Mouse (Mus musculus) heart, postnatal 36 days (tissue): ENCODE results near the gene Tradd. TPM values are rescaled to one million over a fixed set of nuclear protein-coding genes. Genes with fewer than 3 reads are reported as not detected.
A peak's percentile ranks its signal among the peaks of the same experiment; 100 is the strongest.

Source experiments
- DNase-seq, 2 experiments: peaks; one replicate each; pipeline ENCODE4 v3.0.0; 2021 to 2022
- intact Hi-C: fragments of 180-260 bp; cut with DNase I; formaldehyde crosslinking; loops from one replicate; pipeline ENCODE4 v1.15.1; 2025
- total RNA-seq, 2 experiments: library from RNA; stranded (reverse); gene quantifications; 2 replicates each; pipeline ENCODE4 v1.2.3; 2021

Tradd gene
- total RNA-seq, 2 experiments from 2014 or later: 4.9 to 5.8 TPM

DNA sequence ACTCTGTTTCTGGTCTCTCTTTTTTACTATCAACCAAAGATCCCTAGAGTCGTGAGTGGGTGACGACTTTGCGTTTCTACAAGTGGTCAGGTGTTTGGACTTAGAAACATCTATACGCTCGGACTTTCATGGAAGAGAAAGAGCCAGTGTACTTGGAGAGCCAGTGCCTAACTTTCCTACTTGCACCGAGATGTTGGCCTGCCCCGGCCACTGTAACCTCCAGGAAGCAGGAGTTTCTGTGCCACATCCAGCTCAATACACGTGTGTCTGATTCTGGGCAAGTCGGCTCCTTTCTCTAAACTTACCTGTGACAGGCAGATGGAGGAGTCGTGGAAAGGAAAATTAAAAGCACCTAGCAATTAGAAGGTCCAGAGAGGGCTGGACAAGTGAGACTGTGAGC lies 11.4 kb upstream of the Tradd start, which contains the start of gene Nol3:
Gene Nol3, plus strand, starts transcription at position 301 of the 400 bp plus-strand sequence.
- intact Hi-C loops: loop anchor here (10.0 kb wide), 1 partner anchor 621 kb away; no protein-coding TSS in a partner anchor
- DNase-seq: no peak

GRCm38 (mm10) chr8:105275387-105275786 lies 11.0 kb upstream of the Tradd start:
- no peak for DNase-seq
- intact Hi-C loops: loop anchor here (10.0 kb wide), 1 partner anchor 621 kb away; no protein-coding TSS in a partner anchor

DNA sequence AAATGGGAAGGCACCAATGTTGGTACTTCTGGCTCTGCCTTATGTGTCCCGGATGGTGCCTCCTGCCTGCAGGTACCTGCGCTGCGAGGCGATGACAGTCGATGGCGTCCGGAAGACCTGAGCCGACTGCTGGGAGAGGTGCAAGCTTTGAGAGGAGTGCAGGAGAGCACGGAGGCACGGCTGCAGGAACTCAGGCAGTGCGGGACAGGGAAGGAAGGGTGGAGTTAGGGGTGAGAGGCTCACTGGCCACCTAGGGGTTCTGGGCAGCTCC lies 6.4 kb upstream of the Tradd start:
- DNase-seq: no peak
- intact Hi-C loops: loop anchor here (10.0 kb wide), 1 partner anchor 616 kb away; no protein-coding TSS in a partner anchor

- intact Hi-C loops: loop anchor here (10.0 kb wide), 1 partner anchor 616 kb away; no protein-coding TSS in a partner anchor
- DNase-seq: no peak
These were observed 5.9 kb upstream of the Tradd start for GRCm38 (mm10) chr8:105270101-105270915.

DNA sequence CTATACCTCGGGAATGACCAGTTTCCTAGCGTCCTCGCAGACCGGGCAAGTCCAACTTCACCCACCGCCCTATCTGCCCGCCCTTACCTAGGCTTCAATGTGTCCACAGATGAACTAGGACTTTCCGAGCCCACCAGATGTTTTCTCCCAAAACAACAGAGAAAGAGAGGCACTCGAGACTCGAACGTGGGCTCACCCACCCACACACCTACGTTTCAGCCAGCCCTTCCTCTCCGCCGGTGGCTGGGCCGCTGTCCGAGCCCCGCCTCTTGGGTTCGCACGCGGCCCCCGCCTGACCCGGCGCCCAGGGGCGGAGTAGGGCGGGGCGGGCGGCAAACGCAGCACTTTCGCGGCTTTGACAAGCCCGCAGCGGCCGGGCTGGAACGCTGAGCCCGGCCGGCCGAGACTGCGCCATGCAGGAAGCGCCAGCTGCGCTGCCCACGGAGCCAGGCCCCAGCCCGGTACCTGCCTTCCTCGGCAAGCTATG lies 5.1 kb upstream of the Tradd start, which contains the start of gene Hsf4:
Gene Hsf4, plus strand, starts transcription at position 341 of the 487 bp plus-strand sequence.
- intact Hi-C loops: no loop called here
- peak; percentile 72 to 73 for DNase-seq

DNA sequence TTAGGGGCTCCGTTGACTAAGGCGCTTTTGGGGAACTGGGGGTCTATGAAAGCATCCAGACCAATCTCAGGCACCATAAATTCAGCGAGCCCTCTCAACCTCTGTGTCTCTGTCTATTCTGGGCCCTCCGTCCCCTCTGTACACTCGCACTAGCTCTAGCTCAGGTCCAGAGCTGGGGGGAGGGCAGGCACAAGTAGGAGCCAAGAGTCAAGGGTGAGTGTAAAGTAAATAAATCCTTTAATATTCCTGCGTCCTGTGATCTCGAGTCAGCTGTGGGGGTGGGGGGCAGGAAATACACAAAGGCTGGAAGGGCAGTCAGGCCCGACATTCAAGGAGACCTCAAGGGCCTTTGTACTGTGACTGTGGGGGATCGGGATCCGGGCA lies 4.7 kb upstream of the Tradd start:
- no peak for DNase-seq
- intact Hi-C loops: no loop called here

DNA sequence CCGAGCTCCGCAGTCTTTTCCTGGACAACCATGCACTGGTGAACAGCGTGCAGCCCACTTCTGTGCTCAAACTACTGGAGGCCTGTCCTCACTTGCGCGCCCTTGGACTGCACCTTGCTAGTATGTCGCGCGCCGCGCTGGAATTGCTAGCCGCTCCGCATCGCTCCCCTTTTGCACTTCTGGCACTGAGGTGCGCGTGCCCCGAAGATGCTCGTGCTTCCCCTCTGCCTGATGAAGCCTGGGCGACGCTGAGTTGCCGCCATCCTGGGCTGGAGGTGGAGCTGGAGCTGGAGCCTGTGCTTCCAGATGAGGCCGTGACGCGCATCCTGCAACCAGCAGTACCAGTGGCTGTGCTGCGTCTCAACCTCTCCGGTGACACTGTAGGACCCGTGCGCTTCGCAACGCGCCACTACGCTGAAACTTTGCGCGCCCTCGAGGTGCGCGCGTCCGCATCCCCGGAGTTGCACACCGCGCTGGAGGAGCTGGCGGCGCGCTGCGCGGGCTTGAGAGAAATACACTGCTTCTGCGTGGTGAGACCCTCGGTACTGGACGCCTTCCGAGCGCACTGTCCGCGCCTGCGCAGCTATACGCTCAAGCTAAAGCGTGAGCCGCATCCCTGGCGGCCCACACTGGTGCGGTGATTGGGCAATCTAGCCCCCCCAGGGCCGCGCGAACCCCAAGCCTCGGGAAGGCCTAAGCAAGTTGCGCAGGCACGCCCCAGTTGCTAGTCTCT lies 4.1 kb upstream of the Tradd start:
- intact Hi-C loops: no loop called here
- no peak for DNase-seq

DNA sequence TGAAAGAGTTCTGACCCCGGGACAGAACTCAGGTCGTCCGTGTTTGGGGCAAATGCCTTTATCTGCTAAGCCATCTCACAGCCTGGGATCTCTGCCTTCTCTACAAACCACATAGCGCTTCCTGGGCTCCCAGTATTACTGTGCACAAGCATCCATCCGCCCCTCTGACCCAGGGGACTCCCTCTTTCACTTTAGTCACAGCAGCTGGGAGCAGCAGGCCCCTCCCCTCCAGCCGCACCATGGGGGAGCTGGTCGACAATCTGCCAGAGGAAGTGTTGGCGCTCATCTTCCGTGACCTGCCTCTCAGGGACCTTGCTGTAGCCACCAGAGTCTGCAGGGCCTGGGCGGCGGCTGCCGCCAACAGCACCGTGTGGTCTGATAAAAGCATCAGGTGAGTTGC lies 2.4 kb upstream of the Tradd start:
- intact Hi-C loops: no loop called here

DNA sequence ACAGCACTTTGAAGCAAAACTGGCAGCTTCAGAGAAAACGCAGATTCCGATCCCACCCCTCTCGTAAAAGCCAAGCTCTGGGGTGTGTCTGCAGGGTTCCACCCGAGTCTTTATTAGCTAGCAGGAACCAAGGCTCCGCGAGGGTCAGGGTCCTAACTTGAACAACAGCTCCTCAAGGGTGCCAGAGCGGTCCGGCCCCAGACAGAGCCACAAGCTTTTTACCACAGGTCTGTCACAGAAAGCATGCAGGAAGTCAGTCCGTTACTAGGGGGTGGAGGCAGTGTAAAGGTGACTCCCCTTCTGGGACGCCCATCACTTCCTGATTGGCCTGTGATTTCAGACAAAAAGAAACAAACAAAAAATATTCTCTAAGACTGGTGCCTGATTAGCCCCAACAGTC lies 719 bp upstream of the Tradd start:
- intact Hi-C loops: loop anchor here (2.0 kb wide), 1 partner anchor 24 kb away; the partner anchor contains the start of gene 4931428F04Rik
- DNase-seq: no peak

More for the DNA sequence above, 2.4 kb upstream of the Tradd start:
- no peak for DNase-seq

GRCm38 (mm10) chr8:105263244-105263912 lies 1.0 kb downstream of the Tradd start:
- intact Hi-C loops: no loop called here

GRCm38 (mm10) chr8:105261326-105261980 lies 3.0 kb downstream of the Tradd start:
- no peak for DNase-seq
- intact Hi-C loops: no loop called here

More at GRCm38 (mm10) chr8:105263244-105263912, 1.0 kb downstream of the Tradd start:
- no peak for DNase-seq

GRCm38 (mm10) chr8:105260371-105261099 lies 3.9 kb downstream of the Tradd start:
- DNase-seq: no peak
- intact Hi-C loops: no loop called here

GRCm38 (mm10) chr8:105259721-105260320 lies 4.6 kb downstream of the Tradd start:
- intact Hi-C loops: loop anchor here (2.0 to 5.0 kb wide), 2 partner anchors 21 to 103 kb away; no protein-coding TSS in a partner anchor
- DNase-seq: peak; percentile 81 to 82

- no peak for DNase-seq
These were observed 5.3 kb downstream of the Tradd start for GRCm38 (mm10) chr8:105258911-105259720.

DNA sequence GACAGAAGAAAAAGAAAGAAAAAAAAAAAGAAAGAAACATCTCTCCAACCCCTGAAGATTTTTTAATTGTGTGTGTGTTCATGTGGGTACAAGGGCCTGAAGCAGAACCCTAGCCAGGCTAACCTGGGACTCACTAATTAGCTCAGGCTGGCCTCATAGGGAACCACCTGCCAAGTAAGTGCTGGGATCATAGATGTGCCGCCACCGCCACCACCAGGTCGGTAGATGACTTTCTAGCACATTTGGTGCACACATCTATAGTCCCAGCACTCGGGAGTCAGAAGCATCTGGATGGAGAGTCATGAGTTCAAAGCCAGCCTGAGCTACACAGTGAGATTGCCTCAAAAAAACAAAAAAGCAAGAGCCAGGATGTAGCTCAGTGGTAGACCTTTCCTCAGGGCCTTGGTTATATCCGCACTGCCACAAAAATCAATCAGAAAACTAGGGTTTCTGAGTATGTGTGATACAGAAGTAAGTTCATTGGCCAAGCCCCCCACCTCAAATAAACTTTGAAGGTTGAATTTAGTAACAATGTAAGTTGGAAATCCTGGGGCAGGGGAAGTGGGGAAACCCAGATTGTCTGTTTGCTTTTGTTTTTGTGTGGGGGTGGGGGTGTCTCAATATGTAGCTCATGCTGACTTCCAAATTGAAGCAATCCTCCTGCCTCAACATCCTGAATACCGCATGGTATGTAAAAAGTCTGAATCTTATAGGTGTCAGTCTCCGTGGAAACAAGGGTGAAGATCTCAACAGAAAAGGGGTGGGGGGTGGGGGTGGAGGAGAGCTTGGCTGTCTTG lies 6.9 kb downstream of the Tradd start:
- intact Hi-C loops: loop anchor here (2.0 to 5.0 kb wide), 2 partner anchors 23 to 100 kb away; no protein-coding TSS in a partner anchor
- no peak for DNase-seq

More at GRCm38 (mm10) chr8:105258911-105259720, 5.3 kb downstream of the Tradd start:
- intact Hi-C loops: loop anchor here (2.0 to 5.0 kb wide), 2 partner anchors 22 to 102 kb away; no protein-coding TSS in a partner anchor

GRCm38 (mm10) chr8:105254966-105255350 lies 9.5 kb downstream of the Tradd start, which contains the start of gene B3gnt9:
Gene B3gnt9 (minus strand): TSS chr8:105255153.
- DNase-seq: peak; percentile 73 to 82
- intact Hi-C loops: loop anchor here (5.0 kb wide), 1 partner anchor 98 kb away; no protein-coding TSS in a partner anchor
